Mouse (Mus musculus): ENCODE measurements at regions not wholly inside any gene's neighbourhood (a gene's known extent, or its start where the extent isn't known, plus 50 kb on each side); places are given as distances from the start of the nearest gene placed in this dataset.

DNA sequence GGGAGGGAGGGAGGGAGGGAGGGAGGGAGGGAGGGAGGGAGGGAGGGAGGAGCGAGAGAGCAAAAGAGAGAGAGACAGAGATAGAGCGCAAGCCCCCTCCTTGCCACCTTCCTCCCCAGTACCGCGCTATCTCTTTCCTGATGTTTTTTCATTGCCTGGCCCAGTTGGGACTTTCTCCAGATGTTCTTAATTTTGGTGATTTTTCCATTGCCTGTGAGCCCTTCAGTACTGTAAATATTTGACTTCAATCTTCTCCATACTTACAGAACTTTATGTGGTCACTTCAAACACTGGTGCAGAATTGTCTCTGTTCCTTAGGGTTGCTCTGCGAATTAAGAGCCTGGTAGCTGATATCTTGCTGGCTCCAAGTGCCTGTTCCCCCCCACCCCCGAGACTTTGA, 50.1 kb upstream of the Cops8 start:
- DNase-seq (ENCODE audit: extremely low spot score, low read depth, low spot score) = no peak
